Mouse (Mus musculus) E14TG2a.4 (cell line): ENCODE results near the gene Rapgef4.

ENCODE experiments used
- H3K27me3 ChIP-seq: 2 replicates; pipeline ENCODE4 v1.6.1; 2014; ENCODE audit warnings: low read length, control low read depth; ENCODE audit not compliant: insufficient read depth
- H3K36me3 ChIP-seq: 2 replicates; pipeline ENCODE4 v1.6.1; 2014; ENCODE audit warnings: low read length, control low read depth; ENCODE audit not compliant: insufficient read depth
- H3K4me1 ChIP-seq: replicated peaks from 2 replicates; pipeline ENCODE4 v1.6.1; 2014; ENCODE audit warnings: low read depth, low read length, control low read depth
- H3K4me3 ChIP-seq: replicated peaks from 2 replicates; pipeline ENCODE4 v1.5.1; 2014; ENCODE audit warnings: mild to moderate bottlenecking, low read length
- H3K9me3 ChIP-seq: 2 replicates; pipeline ENCODE4 v1.6.1; 2014; ENCODE audit warnings: low read length, control low read depth
- CTCF ChIP-seq: conservative IDR thresholded peaks from 2 replicates; pipeline ENCODE4 v1.5.1; 2014; ENCODE audit warnings: low read length
- NANOG ChIP-seq: IDR thresholded peaks from 2 replicates; pipeline ENCODE4 v1.6.1; 2014; ENCODE audit warnings: borderline replicate concordance, low read length, mixed read lengths
- POU5F1 ChIP-seq: IDR thresholded peaks from 2 replicates; pipeline ENCODE4 v1.6.1; 2014; ENCODE audit warnings: low read length, borderline replicate concordance

Rapgef4 gene

DNA sequence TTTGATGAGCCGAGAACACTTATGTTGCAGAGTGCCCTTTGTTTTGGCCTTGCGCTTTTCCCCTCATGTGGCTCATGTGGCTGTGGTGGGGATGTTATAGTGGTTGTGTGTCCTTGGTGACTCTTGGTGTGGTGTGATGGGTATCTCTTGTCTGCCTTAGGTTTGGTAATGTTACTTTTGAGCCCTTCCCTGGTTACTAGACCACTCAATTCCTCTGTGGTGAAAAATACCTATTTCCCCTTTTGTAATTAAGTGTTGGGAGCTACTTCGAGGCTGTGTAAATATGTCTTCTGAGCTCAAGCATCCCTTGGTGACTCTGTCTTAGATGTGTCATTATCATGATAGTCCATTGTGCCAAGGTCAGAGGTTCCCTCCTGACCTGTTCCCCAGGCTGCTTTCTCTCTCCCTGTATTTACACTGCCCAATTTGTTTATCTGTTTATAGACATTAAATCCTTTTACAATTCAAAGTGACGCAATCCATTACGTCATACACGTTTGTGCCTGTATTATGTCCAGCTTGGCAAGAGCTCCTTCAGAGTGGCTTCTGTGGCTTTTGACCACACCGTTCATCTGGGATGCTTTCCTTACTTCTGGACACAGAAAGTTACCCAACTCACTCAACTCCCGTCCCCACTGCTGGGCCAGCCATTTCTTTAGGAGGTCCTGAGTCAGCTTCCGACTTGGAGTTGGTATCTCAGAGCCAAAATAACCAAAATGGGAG, 320.3 kb downstream of the Rapgef4 start:
- Histone ChIP-seq H3K4me1 (no peaks in the 10 kb centered on the region), H3K9me3 (no peaks in the 10 kb centered on the region)
- TF ChIP-seq CTCF, result no peak
- TF ChIP-seq POU5F1, result no peak
- no peak for TF ChIP-seq NANOG

DNA sequence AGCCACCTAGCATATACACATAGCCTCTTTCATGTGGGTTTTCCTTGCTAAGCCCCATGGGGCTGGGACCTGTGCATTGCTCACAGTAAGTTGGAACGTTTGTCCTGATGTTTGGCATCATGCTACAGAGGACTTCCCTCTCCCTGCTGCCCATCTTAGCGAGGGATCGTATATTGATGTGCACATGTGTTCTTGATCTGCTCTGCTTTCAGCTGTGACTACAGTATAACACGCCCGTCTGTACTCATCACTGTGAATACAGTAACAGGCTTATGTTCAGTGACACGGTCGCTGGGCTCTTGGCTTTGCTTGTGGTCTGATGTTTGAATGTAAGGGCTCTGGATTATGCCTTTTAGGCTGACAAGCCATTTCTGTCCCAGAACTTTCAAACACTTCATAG, 324.7 kb downstream of the Rapgef4 start:
- H3K9me3 ChIP-seq, result no peaks in the 10 kb centered on the region
- H3K4me1 ChIP-seq, result no peaks in the 10 kb centered on the region
- H3K4me3 ChIP-seq, result no peak overlapping the region
- H3K36me3 ChIP-seq, result peaks cover 4% of the 10 kb centered on the region; the same call in 1 of the 2 replicates
- TF ChIP-seq NANOG, result no peak
- TF ChIP-seq CTCF, result no peak
- TF ChIP-seq POU5F1, result no peak
- no peaks in the 10 kb centered on the region for H3K27me3 ChIP-seq

More for the DNA sequence above, 320.3 kb downstream of the Rapgef4 start:
- H3K36me3 ChIP-seq, result peaks cover 9% of the 10 kb centered on the region; the same call in 1 of the 2 replicates
- H3K27me3 ChIP-seq, result no peaks in the 10 kb centered on the region
- H3K4me3 ChIP-seq, result no peak overlapping the region
